Mouse (Mus musculus): ENCODE data around the gene C1s1.
"Not testable (repeated sequence)": the region's sequence is repeated elsewhere in the genome, so short reads cannot be mapped to it uniquely, and the experiment has no call there.

The C1s1 gene

DNA sequence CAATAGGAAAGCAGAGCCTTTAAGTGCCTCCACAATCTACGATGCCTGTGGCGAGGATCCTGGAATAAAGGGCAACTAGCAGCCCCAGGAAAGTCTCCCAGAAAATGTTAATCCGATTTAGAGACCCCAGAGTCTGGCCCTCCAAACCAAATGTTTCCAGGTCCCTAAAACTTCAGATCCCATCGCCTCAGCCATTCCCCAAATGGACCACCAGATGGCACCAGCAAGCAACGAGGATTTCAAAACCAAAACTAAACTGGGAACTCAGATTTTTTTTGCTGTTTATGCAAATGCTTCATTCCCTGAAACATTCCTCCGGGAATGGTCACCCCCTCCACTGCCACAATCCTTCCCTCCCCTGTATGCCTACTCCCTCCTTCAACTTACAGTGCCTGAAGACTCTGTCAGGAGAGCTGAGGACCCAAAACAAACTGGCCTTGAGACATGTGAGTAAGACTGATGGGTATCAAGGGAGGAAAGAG lies 29.8 kb downstream of the C1s1 start, which contains the start of gene C1ra:
C1ra (plus strand) TSS at position 51 of the 482 bp plus-strand sequence.
- DNase-seq (ENCODE audit: low read depth), result peak; percentile 57

DNA sequence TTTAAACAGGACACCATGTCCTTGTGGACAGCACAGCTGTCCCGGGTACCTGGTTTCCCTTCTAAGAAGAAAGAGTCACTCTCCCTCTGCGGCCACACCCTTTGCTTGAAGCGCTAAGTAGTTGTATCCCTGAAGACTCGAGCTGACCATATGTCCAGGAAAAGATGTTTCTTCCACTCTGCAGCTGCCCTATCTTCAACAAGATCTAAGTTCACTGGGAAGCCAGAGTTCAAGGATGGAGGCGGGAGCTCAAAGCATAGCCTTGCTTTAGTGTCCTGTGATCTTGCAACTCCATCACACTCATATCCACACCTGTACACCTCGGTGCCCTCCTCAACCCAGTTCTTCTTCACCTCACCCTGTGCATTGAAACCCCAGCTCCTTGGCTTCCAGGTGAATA lies 30.2 kb downstream of the C1s1 start:
- DNase-seq (ENCODE audit: low read depth), result no peak

DNA sequence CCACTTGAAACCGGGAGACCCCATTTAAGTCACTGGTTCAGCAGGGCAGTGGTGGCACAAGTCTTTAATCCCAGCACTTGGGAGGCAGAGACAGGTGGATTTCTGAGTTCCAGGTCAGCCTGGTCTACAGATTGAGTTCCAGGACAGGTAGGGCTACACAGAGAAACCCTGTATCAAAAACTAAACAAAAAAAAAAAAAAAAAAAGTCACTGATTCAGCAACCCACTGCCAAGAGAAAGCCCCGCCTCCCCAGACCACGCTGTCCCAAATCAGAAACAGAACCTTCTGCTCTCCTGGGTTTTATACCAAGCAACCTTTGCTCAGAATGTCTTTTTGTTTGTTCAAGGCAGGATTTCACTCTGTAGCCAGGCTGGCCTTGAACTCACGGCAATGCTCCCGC lies 33.0 kb downstream of the C1s1 start:
- DNase-seq (ENCODE audit: low read depth), result not testable (repeated sequence)

DNA sequence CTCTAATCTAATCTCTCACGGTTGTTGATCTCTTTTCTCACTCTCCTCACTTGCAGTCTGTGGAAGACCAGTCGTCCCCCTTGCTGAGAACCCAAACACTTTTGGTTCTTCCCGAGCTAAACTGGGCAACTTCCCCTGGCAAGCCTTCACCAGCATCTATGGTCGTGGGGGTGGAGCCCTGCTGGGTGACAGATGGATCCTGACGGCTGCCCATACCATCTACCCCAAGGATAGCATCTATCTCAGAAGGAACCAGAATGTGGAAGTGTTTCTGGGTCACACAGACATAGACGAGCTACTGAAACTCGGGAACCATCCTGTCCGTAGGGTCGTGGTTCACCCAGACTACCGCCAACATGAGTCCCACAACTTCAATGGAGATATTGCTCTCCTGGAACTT lies 33.9 kb downstream of the C1s1 start:
- no peak for DNase-seq (ENCODE audit: low read depth)

DNA sequence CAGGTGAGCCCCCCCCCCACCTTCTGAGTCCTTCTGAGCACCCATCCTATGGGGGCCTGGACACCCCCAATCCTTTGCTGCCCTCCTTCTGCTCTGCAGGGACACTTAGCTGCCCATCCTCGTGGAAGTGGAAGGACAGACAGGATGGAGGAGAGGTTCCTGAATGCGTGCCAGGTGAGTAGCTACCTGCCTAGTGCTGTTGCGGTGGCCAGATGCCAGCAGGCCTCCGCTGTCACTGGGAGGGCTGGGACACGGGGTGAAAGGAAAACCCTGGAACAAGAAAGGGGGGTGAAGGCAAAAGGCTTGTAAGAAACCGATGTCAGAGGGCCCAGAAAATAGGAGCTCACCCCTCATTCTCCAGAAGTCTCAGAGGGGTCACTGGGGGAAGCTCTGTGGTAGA lies 35.2 kb downstream of the C1s1 start:
- DNase-seq (ENCODE audit: low read depth), result no peak

DNA sequence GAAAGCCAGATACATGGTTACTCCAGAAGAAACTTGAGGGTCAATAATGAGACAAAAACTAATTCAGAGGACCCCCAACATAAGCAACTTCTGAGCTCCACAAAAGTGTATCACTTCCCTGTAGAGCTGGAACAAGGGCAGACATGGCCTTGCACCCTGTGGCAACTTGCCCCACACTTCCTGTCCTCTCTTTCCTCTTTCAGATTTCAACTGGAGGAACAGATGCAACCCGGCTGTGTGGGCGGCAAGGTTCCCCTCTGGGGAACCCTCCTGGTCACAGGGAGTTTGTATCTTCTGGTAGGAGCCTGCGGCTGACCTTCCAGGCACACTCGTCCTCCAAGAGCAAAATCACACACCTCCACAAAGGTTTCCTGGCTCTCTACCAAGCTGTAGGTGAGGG lies 37.1 kb downstream of the C1s1 start:
- DNase-seq (ENCODE audit: low read depth), result no peak

DNA sequence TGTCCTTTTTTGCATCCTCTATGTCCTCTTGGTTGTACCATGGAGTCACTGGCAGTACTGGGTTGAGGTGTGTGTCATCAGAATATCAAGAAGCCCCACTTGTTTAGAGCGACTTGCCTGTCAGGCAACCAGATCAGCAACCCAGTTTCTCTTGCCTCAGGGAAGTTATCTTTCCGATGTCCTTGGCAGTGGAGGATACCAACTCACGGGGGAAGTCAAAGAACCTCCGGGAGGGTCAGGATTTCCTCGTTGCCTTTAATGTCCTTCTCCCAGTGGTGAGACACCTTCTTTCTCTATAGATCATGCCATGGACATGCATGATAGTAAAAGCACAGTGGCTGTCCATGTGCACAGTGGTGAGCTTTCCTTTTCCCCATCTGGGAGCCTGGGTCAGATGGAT lies 40.1 kb downstream of the C1s1 start:
- DNase-seq (ENCODE audit: low read depth), result no peak

DNA sequence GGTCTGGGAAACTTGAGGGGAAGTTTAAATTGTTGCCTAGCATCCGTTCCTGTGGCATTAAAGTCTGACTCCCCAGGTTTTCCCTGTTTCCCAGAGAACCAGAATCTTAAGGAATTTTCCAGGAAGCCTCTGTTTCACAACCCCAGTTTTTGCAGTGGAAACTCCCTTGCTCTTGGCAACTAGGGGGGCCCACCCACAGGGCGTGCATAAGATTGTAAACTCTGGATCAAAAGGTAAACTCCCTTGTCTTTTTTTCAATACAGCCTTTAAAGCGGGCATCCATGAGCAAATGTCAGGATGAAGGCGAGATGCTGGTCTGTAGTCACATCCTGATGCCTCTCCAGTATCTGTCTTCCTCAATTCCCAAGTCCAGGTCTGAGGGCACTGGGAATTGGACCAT lies 40.7 kb downstream of the C1s1 start:
- no peak for DNase-seq (ENCODE audit: low read depth)

DNA sequence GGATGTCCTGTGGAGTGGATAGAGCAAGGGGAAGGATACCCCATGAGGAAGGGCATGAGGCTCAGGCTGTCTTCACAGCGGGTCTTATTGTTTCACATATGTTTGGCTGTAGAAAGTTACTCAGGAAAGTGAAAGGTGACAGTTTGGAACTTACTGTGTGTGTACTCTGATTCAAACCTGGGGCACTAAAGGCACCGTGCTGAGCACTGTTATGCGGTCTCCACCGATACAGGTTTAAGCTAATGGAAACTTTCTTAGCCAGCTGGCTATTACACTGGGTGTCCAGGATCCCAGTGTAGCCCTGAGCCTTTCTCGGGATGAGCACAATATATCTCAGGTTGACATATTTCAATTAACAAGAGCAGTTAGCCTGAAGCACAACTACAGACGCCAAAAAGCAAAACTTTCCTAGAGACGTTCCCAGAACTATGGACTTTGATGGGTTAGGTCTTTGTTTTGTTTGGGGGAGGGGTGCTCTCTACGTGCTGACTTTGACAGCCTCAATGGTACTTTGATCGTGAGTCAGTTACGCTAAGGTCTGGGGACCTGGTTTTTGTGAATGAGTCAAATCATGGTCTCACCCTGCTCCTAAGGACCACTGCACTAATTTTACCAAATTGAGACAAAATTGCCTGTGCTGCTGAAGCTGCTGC lies 42.1 kb downstream of the C1s1 start:
- no peak for DNase-seq (ENCODE audit: low read depth)

DNA sequence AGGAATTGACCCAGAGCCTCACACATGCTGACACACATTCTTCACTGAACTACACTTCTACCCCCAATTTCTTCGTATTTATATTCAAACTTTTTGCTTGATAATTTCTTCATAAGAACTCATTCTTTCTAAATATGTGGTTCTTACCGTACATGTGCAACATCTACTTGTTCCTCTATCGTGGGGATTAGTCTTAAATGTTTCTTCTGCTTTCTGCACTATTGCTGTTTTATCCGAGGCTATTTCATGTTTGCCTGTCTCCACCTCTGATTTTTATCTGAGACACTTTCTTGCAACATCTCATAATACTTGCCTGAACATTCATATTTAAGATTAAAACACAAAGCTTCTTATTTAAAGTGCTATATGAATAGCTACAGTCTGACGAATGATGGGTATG lies 46.1 kb downstream of the C1s1 start:
- no peak for DNase-seq (ENCODE audit: low read depth)

DNA sequence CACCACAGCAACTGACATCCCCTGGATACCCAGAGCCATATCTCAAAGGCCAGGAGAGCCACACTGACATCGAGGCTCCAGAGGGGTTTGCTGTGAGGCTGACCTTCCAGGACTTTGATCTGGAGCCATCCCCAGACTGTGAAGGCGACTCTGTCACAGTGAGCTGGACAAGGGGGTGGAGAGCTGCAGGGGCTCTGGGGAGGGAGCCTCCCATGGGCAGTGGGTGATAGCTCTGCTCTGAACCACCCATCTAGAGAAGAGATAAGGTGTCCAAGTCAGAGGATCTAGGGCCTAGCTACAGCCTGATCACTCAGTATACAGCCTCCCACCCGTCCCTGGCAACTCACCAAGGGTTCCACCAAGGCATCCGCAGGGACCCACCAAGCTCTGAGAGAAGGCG lies 48.3 kb downstream of the C1s1 start:
- DNase-seq (ENCODE audit: low read depth), result no peak

DNA sequence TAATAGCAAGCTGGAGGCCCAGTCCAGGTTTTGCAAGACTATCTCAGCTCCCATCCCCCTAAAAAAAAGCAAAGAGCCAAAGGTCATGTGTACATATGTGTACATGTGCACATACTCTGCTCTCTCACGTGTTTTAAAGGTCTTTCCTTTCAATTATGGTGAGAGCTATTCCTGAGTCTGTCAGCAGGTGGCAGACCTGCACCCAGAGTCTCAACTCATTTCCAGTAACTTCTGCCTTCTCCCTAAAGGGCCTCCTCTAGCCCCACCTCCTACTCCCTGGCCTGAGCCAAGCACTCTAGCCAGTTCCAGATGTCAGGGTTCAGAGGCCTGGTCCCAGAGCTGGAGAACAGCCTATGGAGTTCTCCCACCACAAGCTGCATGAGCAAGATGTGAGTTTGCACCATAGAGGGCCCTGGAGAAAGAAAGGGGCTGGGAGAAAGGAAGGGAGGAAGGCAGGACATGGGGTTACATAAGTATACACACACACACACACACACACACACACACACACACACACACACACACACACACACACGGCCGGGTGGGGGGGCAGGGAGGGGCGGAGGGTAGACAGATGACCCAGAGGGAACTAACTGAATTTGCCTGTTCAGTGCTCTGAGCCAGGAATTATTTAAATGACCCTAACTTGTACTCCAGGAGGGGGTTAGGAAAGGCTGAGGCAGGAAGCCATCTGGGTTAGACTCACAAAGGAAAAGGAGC lies 49.2 kb downstream of the C1s1 start, which contains the start of gene C1rl:
C1rl (plus strand) TSS at position 272 of the 720 bp plus-strand sequence.
- peak; percentile 87 for DNase-seq (ENCODE audit: low read depth)

DNA sequence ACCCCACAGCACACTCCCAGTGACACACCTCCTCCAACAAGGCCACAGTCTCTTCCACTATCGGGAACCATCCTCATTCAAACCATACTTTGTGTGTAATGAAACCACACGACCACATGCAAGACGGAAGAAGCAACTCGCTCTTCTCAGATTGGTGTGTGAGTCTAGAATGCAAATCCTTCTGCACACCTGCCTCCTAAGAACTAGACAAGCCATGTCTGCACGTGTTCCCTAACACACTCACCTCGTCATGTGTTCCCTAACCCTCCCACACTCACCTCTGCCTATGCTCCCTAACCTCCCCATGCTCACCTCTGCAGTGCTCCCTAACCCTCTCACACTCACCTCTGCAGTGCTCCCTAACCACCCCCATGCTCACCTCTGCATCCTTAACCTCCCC lies 50.7 kb downstream of the C1s1 start:
- DNase-seq (ENCODE audit: low read depth), result no peak

DNA sequence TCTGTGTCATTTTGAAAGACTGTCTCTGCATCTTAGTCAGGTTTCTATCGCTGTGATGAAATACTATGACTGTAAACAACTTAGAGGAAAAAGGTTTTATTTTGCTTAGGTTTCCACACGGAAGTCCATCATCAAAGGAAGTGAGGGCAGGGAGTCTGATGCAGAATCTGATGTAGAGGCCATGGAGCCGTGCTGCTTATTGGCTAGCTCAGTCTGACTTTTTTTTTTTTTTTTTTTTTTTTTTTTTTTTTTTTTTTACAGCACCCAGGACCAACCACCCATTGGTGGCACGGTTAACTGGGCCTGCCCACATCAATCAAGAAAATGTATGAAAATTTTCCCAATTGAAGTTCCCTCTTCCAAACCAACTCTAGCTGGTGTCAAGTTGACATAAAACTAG lies 53.2 kb downstream of the C1s1 start:
- no peak for DNase-seq (ENCODE audit: low read depth)

DNA sequence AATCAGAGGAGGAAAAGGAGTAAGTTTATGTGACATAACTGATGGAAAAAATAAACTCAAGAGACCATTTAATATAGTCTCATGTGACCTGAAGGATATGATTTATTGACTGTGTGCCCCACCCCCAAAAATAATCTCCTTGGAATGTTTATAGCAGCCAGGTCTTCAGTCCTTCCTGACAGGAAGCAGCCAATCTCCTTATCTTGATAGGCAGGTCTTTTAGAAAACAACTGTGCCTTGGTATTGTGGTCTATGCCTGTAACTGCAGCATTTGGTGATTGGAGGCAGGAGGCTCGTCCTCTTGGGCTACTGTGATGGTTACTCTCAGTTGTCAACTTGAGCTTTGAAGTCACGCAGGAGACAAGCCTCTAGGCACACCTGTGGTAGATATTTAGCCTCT lies 54.6 kb downstream of the C1s1 start:
- no peak for DNase-seq (ENCODE audit: low read depth)

DNA sequence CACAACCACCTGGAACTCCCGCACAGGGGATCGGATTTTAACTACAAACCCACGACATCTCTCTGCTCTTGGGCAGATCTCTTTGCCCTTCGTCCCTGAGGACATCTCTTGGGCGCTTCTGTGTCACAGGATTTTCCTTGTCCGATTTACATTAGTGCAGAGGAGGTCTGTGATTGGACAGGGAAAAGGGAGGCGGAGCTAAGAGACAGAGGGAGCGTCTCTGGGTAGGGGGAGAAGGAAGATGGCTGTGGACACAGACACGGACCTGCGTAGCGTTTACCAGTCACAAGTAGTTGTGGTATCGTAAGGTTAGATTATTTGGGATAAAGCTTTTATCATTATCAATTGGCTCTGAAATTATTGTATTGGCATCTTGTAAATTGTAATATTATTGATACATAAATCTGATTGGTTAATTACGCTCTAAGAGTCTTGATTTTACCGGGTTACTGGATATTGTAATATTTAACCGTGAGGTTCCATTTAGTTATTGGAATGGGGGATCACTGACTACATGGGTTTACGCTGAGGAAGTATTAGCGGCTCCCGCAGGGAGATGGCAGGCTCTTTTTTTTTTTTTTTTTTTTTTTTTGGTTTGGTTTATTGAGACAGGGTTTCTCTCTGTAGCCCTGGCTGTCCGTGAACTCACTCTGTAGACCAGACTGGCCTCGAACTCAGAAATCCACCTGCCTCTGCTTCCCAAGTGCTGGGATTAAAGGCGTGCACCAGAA lies 56.6 kb downstream of the C1s1 start:
- DNase-seq (ENCODE audit: low read depth), result no peak

DNA sequence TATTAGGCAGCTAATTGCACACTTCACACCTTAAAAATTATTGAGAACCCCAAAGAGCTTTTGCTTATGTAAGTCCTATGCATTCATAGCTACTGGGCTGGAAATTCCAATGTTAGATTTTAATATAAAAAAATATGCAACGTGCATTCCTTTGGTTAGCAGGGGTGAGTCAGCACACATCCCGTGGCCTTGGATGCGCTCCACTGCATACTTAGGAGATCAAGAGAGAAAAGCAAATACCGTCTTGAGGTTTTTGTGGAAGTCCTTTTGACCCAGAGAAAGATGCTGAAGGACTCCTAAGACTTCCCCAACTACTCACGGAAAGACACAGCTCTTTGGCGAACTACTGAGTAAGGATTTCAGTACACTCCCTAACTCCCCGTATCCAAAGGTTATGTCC lies 57.3 kb downstream of the C1s1 start:
- DNase-seq (ENCODE audit: low read depth), result peak; percentile 58

DNA sequence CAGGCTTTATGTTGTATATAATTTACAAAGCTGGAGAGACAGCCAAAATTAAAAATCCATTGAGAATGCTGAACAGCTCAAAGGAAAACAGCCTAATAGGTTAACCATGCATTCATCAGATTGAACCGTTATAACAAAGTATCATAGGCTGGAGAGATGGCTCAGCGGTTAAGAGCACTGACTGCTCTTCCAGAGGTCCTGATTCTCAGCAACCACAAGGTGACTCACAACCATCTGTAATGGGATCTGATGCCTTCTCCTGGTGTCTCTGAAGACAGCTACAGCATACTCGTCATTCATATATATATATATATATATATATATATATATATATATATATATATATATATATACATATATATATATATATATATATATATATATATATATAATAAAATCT lies 58.3 kb downstream of the C1s1 start:
- not testable (repeated sequence) for DNase-seq (ENCODE audit: low read depth)

DNA sequence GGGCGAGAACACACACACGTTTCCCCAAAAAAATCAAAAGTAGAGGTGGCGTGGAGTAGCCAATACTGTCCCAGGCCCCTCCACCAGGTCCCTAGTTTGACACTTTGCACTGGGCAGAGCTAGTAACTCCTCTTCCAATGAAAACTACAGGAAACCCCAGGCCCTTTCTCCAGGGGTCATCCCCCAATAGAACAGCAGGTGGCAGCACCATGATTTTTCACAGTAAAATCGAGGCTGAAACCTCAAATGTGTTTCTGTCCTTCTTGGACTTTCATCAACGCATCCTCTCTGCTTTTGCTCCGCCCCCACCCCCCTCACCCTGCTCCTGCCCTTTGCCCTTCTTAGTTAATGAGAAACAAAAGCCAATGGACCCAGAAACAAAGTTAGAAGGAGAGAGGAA lies 60.6 kb downstream of the C1s1 start:
- DNase-seq (ENCODE audit: low read depth), result no peak
